Comparison of ENCODE assay signal across 11 mouse cellular contexts in the genomic region with DNA sequence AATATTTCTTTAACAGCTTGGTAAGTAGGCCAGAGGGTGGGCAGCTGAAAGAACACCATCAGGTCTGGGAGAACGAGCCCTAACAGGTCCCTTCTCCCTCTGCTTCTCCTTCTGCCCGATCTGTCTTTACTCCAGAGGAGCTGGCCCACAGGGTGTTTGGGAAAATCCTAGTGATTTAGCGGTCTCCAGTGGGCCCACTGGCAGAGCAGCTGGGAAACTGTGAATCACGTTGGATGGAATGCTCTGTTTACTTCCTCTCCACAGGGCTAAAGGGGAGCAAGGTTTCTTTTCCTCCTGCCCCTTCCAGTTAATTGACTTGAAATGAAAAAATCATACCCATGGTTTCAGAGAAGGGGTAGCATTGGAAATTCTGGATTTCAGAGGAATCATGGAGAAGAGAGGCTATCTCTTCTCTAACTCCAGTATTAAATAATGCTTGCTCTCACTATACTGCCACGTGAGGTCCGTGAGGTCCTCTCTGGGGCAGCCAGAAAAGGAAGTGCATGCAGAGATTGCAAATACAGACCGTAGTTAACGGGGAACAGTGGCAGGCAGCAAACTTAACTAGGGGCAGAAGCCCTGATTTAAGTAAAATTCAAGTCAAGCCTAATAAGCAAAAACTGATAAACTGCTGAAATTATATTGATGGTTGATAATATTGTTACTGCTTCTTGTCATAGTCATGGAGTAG. TPM values are rescaled to one million over a fixed set of nuclear protein-coding genes. Genes with fewer than 3 reads are reported as not detected.
DNase-seq lines count a peak whose midpoint lies in the region; ATAC-seq and TF ChIP-seq lines count a peak whose summit lies in the region.
"Had no signal": no experiment of that assay in that cellular context is flagged by ENCODE, and none has a peak within 500 bp of the region (broad histone marks: within the 10 kb centered on the region; RNA-seq: fewer than 3 reads in every experiment).

No protein-coding gene starts in this region.

- no peaks in the 10 kb centered on the region for H3K27me3 ChIP-seq in liver, postnatal 0 days (ENCODE audit: insufficient read depth, low read length)
- no peaks in the 10 kb centered on the region for H3K27me3 ChIP-seq in liver, embryonic 11.5 days (replicated peaks; ENCODE audit: control insufficient read depth, insufficient read depth, low read length)
- H3K27me3 ChIP-seq in heart, embryonic 13.5 days (replicated peaks), result no peaks in the 10 kb centered on the region
- H3K27me3 ChIP-seq in hindbrain, embryonic 16.5 days (replicated peaks; ENCODE audit: control insufficient read depth, insufficient read depth, low read length), result no peaks in the 10 kb centered on the region
- H3K27me3 ChIP-seq: hindbrain, embryonic 13.5 days; lung, embryonic 15.5 days had no signal

- no peak overlapping the region for H3K4me2 ChIP-seq in liver, postnatal 0 days (ENCODE audit: low read depth, low read length)
- H3K4me2 ChIP-seq in liver, embryonic 11.5 days, result no peak overlapping the region
- no peak overlapping the region for H3K4me2 ChIP-seq in heart, embryonic 13.5 days
- no peak overlapping the region for H3K4me2 ChIP-seq in hindbrain, embryonic 16.5 days (ENCODE audit: low read length)
- H3K4me2 ChIP-seq: hindbrain, embryonic 13.5 days; lung, embryonic 15.5 days had no signal

- H3K4me3 ChIP-seq in liver, postnatal 0 days (ENCODE audit: low read depth, low read length), result no peak overlapping the region
- no peak overlapping the region for H3K4me3 ChIP-seq in liver, embryonic 11.5 days (ENCODE audit: low read depth, low read length)
- H3K4me3 ChIP-seq in cortical plate, adult 2 months (ENCODE audit: insufficient read depth, low read length), result no peak overlapping the region
- no peak overlapping the region for H3K4me3 ChIP-seq in heart, embryonic 13.5 days
- H3K4me3 ChIP-seq in hindbrain, embryonic 16.5 days (ENCODE audit: low read length), result no peak overlapping the region
- H3K4me3 ChIP-seq: hindbrain, embryonic 13.5 days; lung, embryonic 15.5 days had no signal

- no peak for TF ChIP-seq CTCF in liver, postnatal 0 days (IDR thresholded peaks at IDR 0.05; ENCODE audit: low read depth)
- TF ChIP-seq CTCF in cortical plate, adult 2 months (IDR thresholded peaks at IDR 0.05; ENCODE audit: extremely low read depth, insufficient read depth, low read length), result no peak

- no peak for DNase-seq in liver, postnatal 0 days
- DNase-seq in liver, embryonic 11.5 days (ENCODE audit: low spot score), result no peak
- DNase-seq in adrenal gland, postnatal 4 days (ENCODE audit: low spot score in 2 of 2), result no peak
- DNase-seq: cerebellum, postnatal 25 days; right cerebral cortex, postnatal 4 days had no signal

- H3K4me1 ChIP-seq in liver, postnatal 0 days (ENCODE audit: insufficient read depth), result no peaks in the 10 kb centered on the region
- no peaks in the 10 kb centered on the region for H3K4me1 ChIP-seq in liver, embryonic 11.5 days (replicated peaks; ENCODE audit: control insufficient read depth, insufficient read depth, low read length)
- H3K4me1 ChIP-seq in cortical plate, adult 2 months (ENCODE audit: control insufficient read depth, insufficient read depth, low read length), result peaks cover 8% of the 10 kb centered on the region
- H3K4me1 ChIP-seq in heart, embryonic 13.5 days, result no peaks in the 10 kb centered on the region; the same call in 1 of the 2 replicates
- peaks cover 6% of the 10 kb centered on the region for H3K4me1 ChIP-seq in hindbrain, embryonic 16.5 days (ENCODE audit: control insufficient read depth, insufficient read depth, low read depth, low read length)

- 41% methylated on average over 8 of the region's 8 CpGs for WGBS in liver, postnatal 0 days (ENCODE audit: insufficient replicate concordance)
- 43% methylated on average over 8 of the region's 8 CpGs for WGBS in liver, embryonic 11.5 days
- 47% methylated on average over 8 of the region's 8 CpGs for WGBS in heart, embryonic 13.5 days
- 73% methylated on average over 8 of the region's 8 CpGs for WGBS in hindbrain, embryonic 16.5 days

- no peak for TF ChIP-seq EP300 in liver, postnatal 0 days (IDR thresholded peaks at IDR 0.05; ENCODE audit: low read depth)

- no peak overlapping the region for H3K9ac ChIP-seq in liver, postnatal 0 days (replicated peaks)
- H3K9ac ChIP-seq in liver, embryonic 11.5 days (ENCODE audit: low read depth, low read length), result no peak overlapping the region
- no peak overlapping the region for H3K9ac ChIP-seq in heart, embryonic 13.5 days
- H3K9ac ChIP-seq in hindbrain, embryonic 16.5 days (ENCODE audit: low read depth, low read length), result no peak overlapping the region
- H3K9ac ChIP-seq: hindbrain, embryonic 13.5 days; lung, embryonic 15.5 days had no signal

- no peaks in the 10 kb centered on the region for H3K36me3 ChIP-seq in liver, postnatal 0 days (replicated peaks; ENCODE audit: insufficient read depth, low read length)
- no peaks in the 10 kb centered on the region for H3K36me3 ChIP-seq in liver, embryonic 11.5 days (ENCODE audit: control insufficient read depth, insufficient read depth, low read length)
- no peaks in the 10 kb centered on the region for H3K36me3 ChIP-seq in heart, embryonic 13.5 days
- H3K36me3 ChIP-seq in hindbrain, embryonic 16.5 days (ENCODE audit: control insufficient read depth, insufficient read depth, low read length), result no peaks in the 10 kb centered on the region
- H3K36me3 ChIP-seq: hindbrain, embryonic 13.5 days; lung, embryonic 15.5 days had no signal

- no peak for ATAC-seq in liver, postnatal 0 days
- no peak for ATAC-seq in liver, embryonic 11.5 days (replicated peaks; ENCODE audit: low FRiP score)
- no peak for ATAC-seq in heart, embryonic 13.5 days (ENCODE audit: extremely low read depth, insufficient number of reproducible peaks, low FRiP score, low TSS enrichment)
- ATAC-seq in megakaryocyte, adult 5-6 weeks (ENCODE audit: poor library complexity, severe bottlenecking), result peak; percentile 88
- ATAC-seq in hindbrain, embryonic 16.5 days, result no peak

- TF ChIP-seq POLR2A in cortical plate, adult 2 months (IDR thresholded peaks at IDR 0.05; ENCODE audit: extremely low read depth, insufficient read depth, low read length), result no peak

- no peaks in the 10 kb centered on the region for H3K9me3 ChIP-seq in liver, postnatal 0 days (ENCODE audit: low read length)
- no peaks in the 10 kb centered on the region for H3K9me3 ChIP-seq in liver, embryonic 11.5 days (ENCODE audit: control insufficient read depth, low read length)
- H3K9me3 ChIP-seq in heart, embryonic 13.5 days, result no peaks in the 10 kb centered on the region
- no peaks in the 10 kb centered on the region for H3K9me3 ChIP-seq in hindbrain, embryonic 16.5 days (ENCODE audit: control insufficient read depth, low read length)
- H3K9me3 ChIP-seq: hindbrain, embryonic 13.5 days; lung, embryonic 15.5 days had no signal

- peak overlapping the region; percentile 22; the same call in 1 of the 2 replicates for H3K27ac ChIP-seq in liver, postnatal 0 days (ENCODE audit: low read depth)
- no peak overlapping the region for H3K27ac ChIP-seq in liver, embryonic 11.5 days (ENCODE audit: low read depth, low read length)
- peak overlapping the region; percentile 5; the same call in 1 of the 2 replicates for H3K27ac ChIP-seq in cortical plate, adult 2 months (ENCODE audit: insufficient read depth, low read length)
- H3K27ac ChIP-seq in heart, embryonic 13.5 days (replicated peaks), result peak overlapping the region; percentile 29; the same call in 1 of the 2 replicates
- no peak overlapping the region for H3K27ac ChIP-seq in hindbrain, embryonic 16.5 days (ENCODE audit: low read depth, low read length)
- H3K27ac ChIP-seq: hindbrain, embryonic 13.5 days; lung, embryonic 15.5 days had no signal

RNA-seq across cellular contexts. Expression of a gene that starts 51.1 kb away (rescaled TPM):
- 0.34 and 0.60 TPM in 2 replicates for polyA plus RNA-seq in liver, postnatal 0 days (2015; fragmentation: Nextera tagmentation; extraction: Ambion mirVana)
- polyA plus RNA-seq in liver, embryonic 11.5 days (2014; fragmentation: Nextera tagmentation; extraction: Ambion mirVana), result 1.9 and 2.3 TPM in 2 replicates
- 67.4 and 67.5 TPM in 2 replicates for polyA plus RNA-seq in cortical plate, adult 2 months (2012; rRNA removed)
- polyA plus RNA-seq in heart, embryonic 13.5 days (2015; fragmentation: Nextera tagmentation; extraction: Ambion mirVana), result 1.2 and 1.3 TPM in 2 replicates
- 0.85 and 2.0 TPM in 2 replicates for total RNA-seq in megakaryocyte, adult 5-6 weeks (2015)
- total RNA-seq in megakaryocyte, adult 5-6 weeks (2017), result 1.3 and 2.3 TPM in 2 replicates
- polyA plus RNA-seq in hindbrain, embryonic 16.5 days (2015; fragmentation: Nextera tagmentation; extraction: Ambion mirVana), result 66.1 and 68.0 TPM in 2 replicates
- total RNA-seq in adrenal gland, postnatal 4 days (2021), result 10 to 100 TPM; 16.1 to 18.4 TPM

Comparison
In these comparisons a context has a peak if more than half of its experiments do, and no peak if none do; other contexts are left out.
1. H3K27ac ChIP-seq: peak in liver, postnatal 0 days (single experiment), cortical plate, adult 2 months (single experiment) and heart, embryonic 13.5 days (single experiment); none in liver, embryonic 11.5 days (single experiment) and hindbrain, embryonic 16.5 days (single experiment).
2. RNA of a gene that starts 51.1 kb away (polyA plus RNA-seq): 66.1 to 68.0 TPM in hindbrain, embryonic 16.5 days and 67.4 to 67.5 TPM in cortical plate, adult 2 months; 1.9 to 2.3 TPM in liver, embryonic 11.5 days, 1.2 to 1.3 TPM in heart, embryonic 13.5 days and 0.34 to 0.60 TPM in liver, postnatal 0 days; every median in the first group is over 10 times any median in the second.